Mouse (Mus musculus): ENCODE measurements around the gene Ttl.

DNA sequence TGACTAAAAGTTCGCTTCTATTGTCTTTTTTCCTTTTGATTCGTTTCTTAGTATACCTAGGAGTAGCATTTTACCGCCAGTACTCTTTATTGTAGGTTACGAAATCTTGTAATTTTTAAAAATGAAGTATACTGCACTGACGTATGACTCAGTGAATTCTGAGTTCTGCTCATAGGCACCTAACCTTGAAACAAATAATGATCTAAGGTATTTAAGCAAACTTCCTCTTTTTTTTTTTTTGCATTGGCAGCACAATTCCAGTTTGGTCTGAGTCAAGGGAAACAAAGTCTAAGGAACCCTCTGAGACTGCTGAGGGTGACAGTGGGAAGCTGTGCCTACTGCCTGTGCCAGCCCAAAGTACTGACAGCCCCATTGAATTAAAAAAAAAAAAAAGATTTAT, 17.8 kb downstream of the Ttl start:
- TF ChIP-seq CTCF (IDR thresholded peaks at IDR 0.05; ENCODE audit: borderline replicate concordance, extremely low read depth, insufficient read depth, insufficient read length), result no peak
- no peak for TF ChIP-seq POLR2A (IDR thresholded peaks at IDR 0.05; ENCODE audit: borderline replicate concordance, extremely low read depth, insufficient read depth, insufficient read length, poor library complexity, severe bottlenecking)
